Mouse (Mus musculus): Measurements from ENCODE around the gene Gga3. TPM values are rescaled to one million over a fixed set of nuclear protein-coding genes. Genes with fewer than 3 reads are reported as not detected.

The Gga3 gene
- polyA plus RNA-seq, 2 experiments: 6.4 to 9.2 TPM

- TF ChIP-seq CTCF (IDR thresholded peaks at IDR 0.05; ENCODE audit: low read depth): no peak
- TF ChIP-seq EP300 (IDR thresholded peaks at IDR 0.05; ENCODE audit: low read depth): no peak
- no peak overlapping the region for H3K4me2 ChIP-seq (ENCODE audit: low read depth)
- DNase-seq (ENCODE audit: low read depth in 3 of 3, low spot score in 3 of 3): no peak
- WGBS (ENCODE audit: insufficient replicate concordance): 73% methylated on average over 17 of the region's 17 CpGs
- no peak overlapping the region for H3K27ac ChIP-seq
- H3K27me3 ChIP-seq (ENCODE audit: control insufficient read depth, insufficient read depth, low read length): no peaks in the 10 kb centered on the region
- no peaks in the 10 kb centered on the region for H3K36me3 ChIP-seq (replicated peaks; ENCODE audit: control insufficient read depth, insufficient read depth, low read depth)
- H3K4me3 ChIP-seq (ENCODE audit: insufficient read depth in 1 of 2, low read depth in 2 of 2, low read length in 2 of 2): no peak overlapping the region
- no peak overlapping the region for H3K9ac ChIP-seq (replicated peaks)
- no peak for ATAC-seq (ENCODE audit: insufficient read depth)
- no peaks in the 10 kb centered on the region for H3K9me3 ChIP-seq (ENCODE audit: control insufficient read depth, low read length)
- no peaks in the 10 kb centered on the region for H3K4me1 ChIP-seq (replicated peaks; ENCODE audit: control insufficient read depth in 2 of 2, insufficient read depth in 2 of 2, low read length in 1 of 2)
Measured at GRCm38 (mm10) chr11:115555717-115556116, 48.1 kb downstream of the Gga3 start.

DNA sequence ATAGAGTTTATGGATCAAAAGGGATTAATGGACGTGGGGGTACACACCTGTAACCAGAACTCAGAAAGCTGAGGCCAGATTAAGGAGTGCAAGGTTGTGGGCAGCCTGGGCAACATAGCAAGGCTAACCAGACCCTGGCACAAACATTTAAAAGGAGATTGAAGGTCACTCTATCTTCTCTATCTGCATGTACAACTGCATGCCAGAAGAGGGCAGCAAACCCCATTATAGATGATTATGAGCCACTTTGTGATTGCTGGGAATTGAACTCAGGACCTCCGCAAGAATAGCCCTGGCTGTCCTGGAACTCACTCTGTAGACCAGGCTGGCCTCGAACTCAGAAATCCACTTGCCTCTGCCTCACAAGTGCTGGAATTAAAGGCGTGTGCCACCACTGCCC lies 51.1 kb downstream of the Gga3 start:
- no peak overlapping the region for H3K4me2 ChIP-seq (ENCODE audit: low read depth)
- no peaks in the 10 kb centered on the region for H3K36me3 ChIP-seq (replicated peaks; ENCODE audit: control insufficient read depth, insufficient read depth, low read depth)
- 39% methylated on average over 4 of the region's 4 CpGs for WGBS (ENCODE audit: insufficient replicate concordance)
- H3K9ac ChIP-seq (replicated peaks): no peak overlapping the region
- no peaks in the 10 kb centered on the region for H3K27me3 ChIP-seq (ENCODE audit: control insufficient read depth, insufficient read depth, low read length)
- H3K9me3 ChIP-seq (ENCODE audit: control insufficient read depth, low read length): no peaks in the 10 kb centered on the region
- no peak for DNase-seq (ENCODE audit: low read depth in 3 of 3, low spot score in 3 of 3)
- H3K4me1 ChIP-seq (replicated peaks; ENCODE audit: control insufficient read depth in 2 of 2, insufficient read depth in 2 of 2, low read length in 1 of 2): no peaks in the 10 kb centered on the region
- TF ChIP-seq CTCF (IDR thresholded peaks at IDR 0.05; ENCODE audit: low read depth) (peak; percentile 73), EP300 (IDR thresholded peaks at IDR 0.05; ENCODE audit: low read depth) (no peak)
- ATAC-seq (ENCODE audit: insufficient read depth): no peak
- no peak overlapping the region for H3K27ac ChIP-seq
- H3K4me3 ChIP-seq (ENCODE audit: insufficient read depth in 1 of 2, low read depth in 2 of 2, low read length in 2 of 2): no peak overlapping the region

DNA sequence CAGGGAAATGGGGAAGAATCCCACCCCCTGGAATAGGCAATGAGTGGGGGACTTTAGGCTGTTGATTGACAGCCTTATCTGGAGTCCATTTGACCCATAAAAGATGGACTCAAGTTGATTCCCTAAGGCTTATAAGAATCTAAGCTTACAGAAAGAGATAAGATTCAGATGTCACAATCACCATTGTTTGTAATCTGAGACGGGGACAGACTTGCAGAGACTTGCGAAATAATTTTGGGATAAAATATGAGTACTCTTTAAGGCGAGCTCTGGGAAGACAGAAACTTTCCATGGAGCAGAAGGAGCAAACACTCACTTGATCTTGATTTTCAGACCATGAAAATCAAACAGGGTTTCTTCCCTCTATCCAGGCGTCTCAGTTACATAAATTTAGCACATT lies 60.3 kb downstream of the Gga3 start:
- Histone ChIP-seq H3K36me3 (replicated peaks; ENCODE audit: control insufficient read depth, insufficient read depth, low read depth) (no peaks in the 10 kb centered on the region), H3K9ac (replicated peaks) (no peak overlapping the region), H3K4me2 (ENCODE audit: low read depth) (no peak overlapping the region), H3K4me3 (ENCODE audit: insufficient read depth in 1 of 2, low read depth in 2 of 2, low read length in 2 of 2) (no peak overlapping the region), H3K27ac (no peak overlapping the region), H3K9me3 (ENCODE audit: control insufficient read depth, low read length) (no peaks in the 10 kb centered on the region), H3K4me1 (replicated peaks; ENCODE audit: control insufficient read depth in 2 of 2, insufficient read depth in 2 of 2, low read length in 1 of 2) (no peaks in the 10 kb centered on the region), H3K27me3 (ENCODE audit: control insufficient read depth, insufficient read depth, low read length) (no peaks in the 10 kb centered on the region)
- 50% methylated on average over 4 of the region's 4 CpGs for WGBS (ENCODE audit: insufficient replicate concordance)
- no peak for DNase-seq (ENCODE audit: low read depth in 3 of 3, low spot score in 3 of 3)
- no peak for ATAC-seq (ENCODE audit: insufficient read depth)
- TF ChIP-seq EP300 (IDR thresholded peaks at IDR 0.05; ENCODE audit: low read depth) (no peak), CTCF (IDR thresholded peaks at IDR 0.05; ENCODE audit: low read depth) (no peak)

- Histone ChIP-seq H3K27ac (no peak overlapping the region), H3K4me1 (replicated peaks; ENCODE audit: control insufficient read depth in 2 of 2, insufficient read depth in 2 of 2, low read length in 1 of 2) (peaks cover 15 to 20% of the 10 kb centered on the region in 2 experiments), H3K36me3 (replicated peaks; ENCODE audit: control insufficient read depth, insufficient read depth, low read depth) (peaks cover 13% of the 10 kb centered on the region), H3K4me2 (ENCODE audit: low read depth) (no peak overlapping the region), H3K4me3 (ENCODE audit: insufficient read depth in 1 of 2, low read depth in 2 of 2, low read length in 2 of 2) (no peak overlapping the region), H3K9ac (replicated peaks) (no peak overlapping the region), H3K9me3 (ENCODE audit: control insufficient read depth, low read length) (no peaks in the 10 kb centered on the region), H3K27me3 (ENCODE audit: control insufficient read depth, insufficient read depth, low read length) (no peaks in the 10 kb centered on the region)
- DNase-seq (ENCODE audit: low read depth in 3 of 3, low spot score in 3 of 3): peak in 1 of 3 experiments; percentile 22
- WGBS (ENCODE audit: insufficient replicate concordance): 24% methylated on average over 2 of the region's 2 CpGs
- no peak for ATAC-seq (ENCODE audit: insufficient read depth)
- TF ChIP-seq CTCF (IDR thresholded peaks at IDR 0.05; ENCODE audit: low read depth): peak; percentile 29
- TF ChIP-seq EP300 (IDR thresholded peaks at IDR 0.05; ENCODE audit: low read depth): no peak
Measured at GRCm38 (mm10) chr11:115538045-115538444, 65.8 kb downstream of the Gga3 start.

GRCm38 (mm10) chr11:115536856-115537568 lies 66.8 kb downstream of the Gga3 start:
- peak overlapping the region; percentile 95 for H3K4me2 ChIP-seq (ENCODE audit: low read depth)
- no peaks in the 10 kb centered on the region for H3K9me3 ChIP-seq (ENCODE audit: control insufficient read depth, low read length)
- WGBS (ENCODE audit: insufficient replicate concordance): 82% methylated on average over 10 of the region's 10 CpGs
- peaks cover 15 to 20% of the 10 kb centered on the region in 2 experiments for H3K4me1 ChIP-seq (replicated peaks; ENCODE audit: control insufficient read depth in 2 of 2, insufficient read depth in 2 of 2, low read length in 1 of 2)
- TF ChIP-seq EP300 (IDR thresholded peaks at IDR 0.05; ENCODE audit: low read depth) (no peak), CTCF (IDR thresholded peaks at IDR 0.05; ENCODE audit: low read depth) (no peak)
- ATAC-seq (ENCODE audit: insufficient read depth) (no peak), DNase-seq (ENCODE audit: low read depth in 3 of 3, low spot score in 3 of 3) (no peak)
- H3K4me3 ChIP-seq (ENCODE audit: insufficient read depth in 1 of 2, low read depth in 2 of 2, low read length in 2 of 2): peak overlapping the region in 1 of 2 experiments; percentile 97; a peak in 2 of 4 replicates
- peak overlapping the region; percentile 87 for H3K27ac ChIP-seq
- peaks cover 24% of the 10 kb centered on the region for H3K36me3 ChIP-seq (replicated peaks; ENCODE audit: control insufficient read depth, insufficient read depth, low read depth)
- no peak overlapping the region; the same call in 1 of the 2 replicates for H3K9ac ChIP-seq (replicated peaks)
- no peaks in the 10 kb centered on the region for H3K27me3 ChIP-seq (ENCODE audit: control insufficient read depth, insufficient read depth, low read length)

Data from liver, embryonic 14.5 days (tissue).